Mouse (Mus musculus) hematopoietic stem cell, adult 5-6 weeks (primary cell): ENCODE measurements around the gene Actl9. TPM values are rescaled to one million over a fixed set of nuclear protein-coding genes. Genes with fewer than 3 reads are reported as not detected.
A peak's percentile ranks its signal among the peaks of the same experiment; 100 is the strongest.

Experiments
- ATAC-seq, 2 experiments: fragments of 125-278 bp in 1 of 2; replicated peaks in 1 of 2; 2 replicates each; pipeline ENCODE4 v1.8.0; 2016 to 2017; ENCODE audit warnings: inconsistent platforms in 2 of 2, mild to moderate bottlenecking in 2 of 2, moderate number of reproducible peaks in 2 of 2, low read depth in 1 of 2, moderate TSS enrichment in 1 of 2; ENCODE audit not compliant: low FRiP score in 2 of 2, poor library complexity in 2 of 2, severe bottlenecking in 2 of 2, insufficient read depth in 1 of 2, low TSS enrichment in 1 of 2
- total RNA-seq: library from RNA; stranded (forward); fragments of 172-1452, 232-1000 nt; gene quantifications from 2 replicates; pipeline ENCODE4 v1.2.3, GENCODE M21; 2017

Gene Actl9
- not detected in 2 replicates for total RNA-seq

GRCm38 (mm10) chr17:33432019-33432946, at the start of gene Actl9:
Gene Actl9 (plus strand): TSS chr17:33432896.
- no peak for ATAC-seq

- no peak for ATAC-seq
Measured at GRCm38 (mm10) chr17:33385705-33386104, 47.0 kb upstream of the Actl9 start.

GRCm38 (mm10) chr17:33392271-33392670, 40.4 kb upstream of the Actl9 start:
- ATAC-seq, result no peak

GRCm38 (mm10) chr17:33394182-33395034, 38.3 kb upstream of the Actl9 start, which contains the start of gene Zfp101:
Gene Zfp101 (minus strand): TSS chr17:33394641.
- peak; percentile 99 to 100 for ATAC-seq

- peak; percentile 72 to 83; a peak in 3 of 4 replicates for ATAC-seq
Measured at GRCm38 (mm10) chr17:33439148-33439547, 6.5 kb downstream of the Actl9 start.

GRCm38 (mm10) chr17:33439922-33440321, 7.2 kb downstream of the Actl9 start:
- no peak for ATAC-seq

GRCm38 (mm10) chr17:33441159-33441558, 8.5 kb downstream of the Actl9 start:
- no peak for ATAC-seq

GRCm38 (mm10) chr17:33456631-33457030, 23.9 kb downstream of the Actl9 start:
- ATAC-seq, result no peak

GRCm38 (mm10) chr17:33471206-33471605, 38.5 kb downstream of the Actl9 start:
- ATAC-seq, result no peak

Other genes starting within 250 kb of the Actl9 start
- gene Olfr239, start 241.6 kb upstream of the Actl9 start, total RNA-seq, result not detected in 2 replicates
- gene Olfr1564, start 211.2 kb upstream of the Actl9 start, total RNA-seq, result not detected in 2 replicates
- gene Zfp955a, start 177.8 kb upstream of the Actl9 start, total RNA-seq, result 22.8 and 27.3 TPM in 2 replicates
- not detected in 2 replicates for gene Olfr63, start 168.2 kb upstream of the Actl9 start, total RNA-seq
- 10.7 and 38.6 TPM in 2 replicates for gene Zfp955b, start 143.4 kb upstream of the Actl9 start, total RNA-seq
- gene Zfp81, start 74.0 kb upstream of the Actl9 start, total RNA-seq, result 25.0 and 33.6 TPM in 2 replicates
- gene Zfp101, start 38.3 kb upstream of the Actl9 start, total RNA-seq, result 15.0 and 63.8 TPM in 2 replicates
- gene Adamts10, start 91.3 kb downstream of the Actl9 start, total RNA-seq, result 49.4 and 63.8 TPM in 2 replicates
- 54.8 and 76.2 TPM in 2 replicates for gene Myo1f, start 122.8 kb downstream of the Actl9 start, total RNA-seq
- gene Zfp414, start 196.2 kb downstream of the Actl9 start, total RNA-seq, result 19.2 and 19.3 TPM in 2 replicates
- 2.7 and 3.0 TPM in 2 replicates for gene Pram1, start 205.2 kb downstream of the Actl9 start, total RNA-seq